8 mouse cellular contexts compared by ENCODE assay signal in the genomic region with DNA sequence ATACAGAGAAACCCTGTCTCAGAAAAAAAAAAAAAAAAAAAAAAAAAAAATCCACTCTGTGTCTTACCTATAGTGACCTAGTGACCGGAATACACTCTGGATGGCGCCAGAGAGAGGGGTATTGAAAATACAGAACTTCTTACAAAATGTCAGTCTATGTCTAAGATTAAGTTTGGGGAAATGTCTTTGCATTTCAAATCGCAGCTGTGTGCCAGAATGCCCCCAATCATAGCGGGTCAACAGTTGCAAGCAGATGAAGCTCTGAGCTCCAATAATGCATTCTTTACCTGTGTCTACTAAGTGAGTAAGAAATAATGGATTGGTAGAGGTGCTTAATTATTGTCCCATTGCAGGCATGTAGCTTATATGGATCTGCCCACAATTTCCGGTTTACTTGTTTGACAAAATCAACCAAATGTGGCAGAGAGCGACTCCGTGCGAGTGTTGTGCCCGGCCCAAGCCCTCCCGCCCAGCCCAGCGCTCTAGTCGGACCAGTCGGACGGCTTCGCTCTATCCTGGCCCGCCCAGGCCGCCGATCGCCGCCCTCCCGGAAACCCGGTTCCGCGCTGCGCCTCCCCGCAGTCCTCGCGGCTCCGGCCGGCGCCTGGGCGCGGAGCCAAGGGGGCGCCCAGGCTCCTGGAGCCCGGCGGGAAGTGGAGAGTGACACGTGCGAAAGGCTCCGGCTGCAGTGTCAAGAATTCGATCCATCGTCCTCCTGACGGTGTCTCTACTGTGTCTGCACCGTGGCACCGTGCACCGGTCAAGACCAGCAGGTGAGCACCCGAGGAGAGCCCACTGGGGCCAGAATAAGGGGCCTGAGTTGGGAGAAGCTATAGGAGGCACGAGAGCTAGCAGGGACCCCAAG. TPM values are rescaled to one million over a fixed set of nuclear protein-coding genes. Genes with fewer than 3 reads are reported as not detected.
A peak's percentile ranks its signal among the peaks of the same experiment; 100 is the strongest.
DNase-seq lines count a peak whose midpoint lies in the region; ATAC-seq and TF ChIP-seq lines count a peak whose summit lies in the region.

TSS of gene Psd4 (plus strand) at position 551 of the 865 bp plus-strand sequence.

- no peaks in the 10 kb centered on the region for H3K36me3 ChIP-seq in intestine, postnatal 0 days (ENCODE audit: control insufficient read depth, insufficient read depth)
- no peaks in the 10 kb centered on the region for H3K36me3 ChIP-seq in liver, postnatal 0 days (replicated peaks; ENCODE audit: insufficient read depth, low read length)
- H3K36me3 ChIP-seq in neural tube, embryonic 12.5 days, result no peaks in the 10 kb centered on the region
- no peaks in the 10 kb centered on the region for H3K36me3 ChIP-seq in thymus, adult 2 months (ENCODE audit: control insufficient read depth, insufficient read depth, low read length)

- DNase-seq in frontal cortex, postnatal 36 days (ENCODE audit: low spot score in 2 of 2), result peak; percentile 5 to 9
- DNase-seq in frontal cortex, postnatal 25 days (ENCODE audit: low spot score in 2 of 2), result no peak
- peak; percentile 48 for DNase-seq in embryo, embryonic 10.5 days (ENCODE audit: low spot score)
- DNase-seq in liver, postnatal 0 days, result peak; percentile 80
- DNase-seq in thymus, adult 2 months, result peak; percentile 49

- H3K9me3 ChIP-seq in intestine, postnatal 0 days (ENCODE audit: control insufficient read depth), result no peaks in the 10 kb centered on the region
- H3K9me3 ChIP-seq in liver, postnatal 0 days (ENCODE audit: low read length), result no peaks in the 10 kb centered on the region
- H3K9me3 ChIP-seq in neural tube, embryonic 12.5 days, result no peaks in the 10 kb centered on the region

- H3K9ac ChIP-seq in intestine, postnatal 0 days (ENCODE audit: low read depth, low read length), result peak within 1 kb of the TSS; percentile 51; the same call in 1 of the 2 replicates
- peak within 1 kb of the TSS; percentile 60 for H3K9ac ChIP-seq in liver, postnatal 0 days (replicated peaks)
- peak within 1 kb of the TSS; percentile 53; the same call in 1 of the 2 replicates for H3K9ac ChIP-seq in neural tube, embryonic 12.5 days

- 2% methylated on average over 47 of the region's 47 CpGs for WGBS in intestine, postnatal 0 days
- 3% methylated on average over 47 of the region's 47 CpGs for WGBS in liver, postnatal 0 days (ENCODE audit: insufficient replicate concordance)
- 5% methylated on average over 47 of the region's 47 CpGs for WGBS in neural tube, embryonic 12.5 days
- WGBS in thymus, adult 2 months, result 2% methylated on average over 47 of the region's 47 CpGs

- peak within 1 kb of the TSS; percentile 77 for H3K4me2 ChIP-seq in intestine, postnatal 0 days (replicated peaks; ENCODE audit: low read depth)
- H3K4me2 ChIP-seq in liver, postnatal 0 days (ENCODE audit: low read depth, low read length), result peak within 1 kb of the TSS; percentile 79
- peak within 1 kb of the TSS; percentile 84 for H3K4me2 ChIP-seq in neural tube, embryonic 12.5 days (replicated peaks)

- no peak for TF ChIP-seq EP300 in liver, postnatal 0 days (IDR thresholded peaks at IDR 0.05; ENCODE audit: low read depth)

- H3K4me3 ChIP-seq in intestine, postnatal 0 days (ENCODE audit: low read depth, low read length), result peak within 1 kb of the TSS; percentile 40
- H3K4me3 ChIP-seq in liver, postnatal 0 days (ENCODE audit: low read depth, low read length), result peak within 1 kb of the TSS; percentile 50
- H3K4me3 ChIP-seq in neural tube, embryonic 12.5 days, result peak within 1 kb of the TSS; percentile 39
- H3K4me3 ChIP-seq in thymus, adult 2 months (ENCODE audit: control insufficient read depth, insufficient read depth, low read length), result peak within 1 kb of the TSS; percentile 48

- H3K27me3 ChIP-seq in intestine, postnatal 0 days (replicated peaks; ENCODE audit: control insufficient read depth, insufficient read depth, low read length), result no peaks in the 10 kb centered on the region
- no peaks in the 10 kb centered on the region for H3K27me3 ChIP-seq in liver, postnatal 0 days (ENCODE audit: insufficient read depth, low read length)
- peaks cover 12% of the 10 kb centered on the region for H3K27me3 ChIP-seq in neural tube, embryonic 12.5 days (replicated peaks)
- no peaks in the 10 kb centered on the region for H3K27me3 ChIP-seq in thymus, adult 2 months (ENCODE audit: control insufficient read depth, insufficient read depth, low read length)

- peak; percentile 78 for ATAC-seq in granulocyte monocyte progenitor cell, adult 5-6 weeks (replicated peaks; ENCODE audit: poor library complexity, severe bottlenecking)
- ATAC-seq in intestine, postnatal 0 days, result peak; percentile 97
- ATAC-seq in liver, postnatal 0 days, result peak; percentile 97
- peak; percentile 68 for ATAC-seq in neural tube, embryonic 12.5 days (ENCODE audit: low FRiP score, low read depth)

- no peak for TF ChIP-seq POLR2A in thymus, adult 2 months (IDR thresholded peaks at IDR 0.05; ENCODE audit: control insufficient read depth, extremely low read depth, insufficient read depth, low read length, poor library complexity)

- peaks cover 5% of the 10 kb centered on the region; the same call in 1 of the 2 replicates for H3K4me1 ChIP-seq in intestine, postnatal 0 days (replicated peaks; ENCODE audit: control insufficient read depth, insufficient read depth, low read length)
- 0 out of 2 replicates have a peak, but pooled peaks cover 2% of the 10 kb centered on the region for H3K4me1 ChIP-seq in liver, postnatal 0 days (ENCODE audit: insufficient read depth)
- no peaks in the 10 kb centered on the region for H3K4me1 ChIP-seq in neural tube, embryonic 12.5 days
- peaks cover 10% of the 10 kb centered on the region for H3K4me1 ChIP-seq in thymus, adult 2 months (replicated peaks; ENCODE audit: control insufficient read depth, insufficient read depth, low read length)

- peak; percentile 55 for TF ChIP-seq CTCF in intestine, postnatal 0 days (IDR thresholded peaks at IDR 0.05; ENCODE audit: low read depth)
- peak; percentile 40 for TF ChIP-seq CTCF in liver, postnatal 0 days (IDR thresholded peaks at IDR 0.05; ENCODE audit: low read depth)
- TF ChIP-seq CTCF in thymus, adult 2 months (IDR thresholded peaks at IDR 0.05; ENCODE audit: borderline replicate concordance, control insufficient read depth, extremely low read depth, insufficient read depth, low read length, poor library complexity), result no peak

- H3K27ac ChIP-seq in intestine, postnatal 0 days (ENCODE audit: low read depth, low read length), result peak within 1 kb of the TSS; percentile 28; the same call in 1 of the 2 replicates
- peak within 1 kb of the TSS; percentile 40 for H3K27ac ChIP-seq in liver, postnatal 0 days (ENCODE audit: low read depth)
- no peak within 1 kb of the TSS for H3K27ac ChIP-seq in neural tube, embryonic 12.5 days
- no peak within 1 kb of the TSS for H3K27ac ChIP-seq in thymus, adult 2 months (ENCODE audit: control insufficient read depth, insufficient read depth, low read length)

RNA-seq across cellular contexts. Expression of gene Psd4, which starts in this region (rescaled TPM):
- total RNA-seq in granulocyte monocyte progenitor cell, adult 5-6 weeks (2014; fragmentation: Nextera tagmentation), result 76.9 and 91.0 TPM in 2 replicates
- total RNA-seq in granulocyte monocyte progenitor cell, adult 5-6 weeks (2017), result 62.4 and 64.6 TPM in 2 replicates
- polyA plus RNA-seq in intestine, postnatal 0 days (2015; fragmentation: Nextera tagmentation; extraction: Ambion mirVana), result 5.2 and 5.4 TPM in 2 replicates
- 3.0 and 3.9 TPM in 2 replicates for polyA plus RNA-seq in liver, postnatal 0 days (2015; fragmentation: Nextera tagmentation; extraction: Ambion mirVana)
- polyA plus RNA-seq in neural tube, embryonic 12.5 days (2016; fragmentation: Nextera tagmentation; extraction: Ambion mirVana), result 0.43 and 0.47 TPM in 2 replicates
- polyA plus RNA-seq in thymus, adult 2 months (2012; rRNA removed), result 87.7 and 95.6 TPM in 2 replicates

Comparison
In these comparisons a context has a peak if more than half of its experiments do, and no peak if none do; other contexts are left out.
1. RNA of gene Psd4 (polyA plus RNA-seq): 87.7 to 95.6 TPM in thymus, adult 2 months; 5.2 to 5.4 TPM in intestine, postnatal 0 days, 3.0 to 3.9 TPM in liver, postnatal 0 days and 0.43 to 0.47 TPM in neural tube, embryonic 12.5 days; every median in the first group is over 10 times any median in the second.
2. DNase-seq: peak in frontal cortex, postnatal 36 days (2 of 2), embryo, embryonic 10.5 days (single experiment), liver, postnatal 0 days (single experiment) and thymus, adult 2 months (single experiment); none in frontal cortex, postnatal 25 days (0 of 2).
3. Peak in ATAC-seq, H3K4me3 ChIP-seq, H3K9ac ChIP-seq and H3K4me2 ChIP-seq in neural tube, embryonic 12.5 days; RNA of the gene not detected or under 1 TPM.
4. H3K27ac ChIP-seq: peak in intestine, postnatal 0 days (single experiment) and liver, postnatal 0 days (single experiment); none in neural tube, embryonic 12.5 days (single experiment) and thymus, adult 2 months (single experiment).
5. Peak in every context shown above with its lines, with median percentiles within 50 percentile points of each other: ATAC-seq, H3K4me2 ChIP-seq, H3K4me3 ChIP-seq and H3K9ac ChIP-seq.